Mouse (Mus musculus): Measurements from ENCODE around the gene Iqgap2.

The Iqgap2 gene

DNA sequence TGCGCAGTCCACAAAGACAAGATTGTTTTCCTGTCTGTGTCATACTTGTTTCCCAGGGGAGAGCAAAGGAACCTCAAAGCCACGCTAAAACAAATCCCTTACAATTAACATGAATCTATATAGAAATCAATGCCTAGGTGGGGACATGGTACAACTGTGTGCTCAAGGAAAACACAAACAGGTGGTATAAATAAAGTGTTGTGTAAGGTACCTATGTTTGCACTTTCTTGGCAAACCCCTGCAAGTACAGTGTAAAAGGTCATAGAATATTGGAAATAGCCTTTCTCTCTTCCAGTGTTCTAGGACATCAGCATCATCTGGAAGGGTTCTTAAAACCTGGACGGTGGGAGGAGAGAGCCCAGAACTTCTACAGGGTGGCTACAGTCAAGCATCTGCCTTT is 7.3 kb downstream of the Iqgap2 start:
- no peak for DNase-seq (ENCODE audit: low spot score in 2 of 2)

- DNase-seq (ENCODE audit: low spot score in 2 of 2), result no peak
Measured at GRCm38 (mm10) chr13:95882001-95882400, 9.7 kb downstream of the Iqgap2 start.

DNA sequence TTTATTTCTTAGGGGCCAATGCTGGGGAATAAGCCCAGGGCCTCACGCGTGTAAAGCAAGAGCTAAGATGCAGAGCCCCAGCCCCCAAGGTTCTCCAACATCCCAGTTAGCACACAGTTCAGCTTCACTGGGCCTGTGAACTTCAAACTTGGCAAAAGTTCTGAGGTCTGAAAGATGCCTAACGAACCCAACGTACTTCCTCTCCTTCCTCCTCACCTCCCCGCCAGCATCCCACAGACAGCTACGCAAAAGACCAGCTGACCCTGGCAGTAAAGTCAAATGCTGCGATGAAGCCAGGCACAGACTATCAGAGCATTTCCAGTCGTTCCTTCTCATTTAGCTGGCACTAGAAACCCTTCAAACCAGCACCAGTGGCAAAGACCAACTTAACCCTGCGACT is 10.3 kb downstream of the Iqgap2 start:
- DNase-seq (ENCODE audit: low spot score in 2 of 2), result no peak

GRCm38 (mm10) chr13:95880633-95881032 is 11.1 kb downstream of the Iqgap2 start:
- DNase-seq (ENCODE audit: low spot score in 2 of 2), result no peak

GRCm38 (mm10) chr13:95871993-95872392 is 19.7 kb downstream of the Iqgap2 start:
- DNase-seq (ENCODE audit: low spot score in 2 of 2), result no peak

DNA sequence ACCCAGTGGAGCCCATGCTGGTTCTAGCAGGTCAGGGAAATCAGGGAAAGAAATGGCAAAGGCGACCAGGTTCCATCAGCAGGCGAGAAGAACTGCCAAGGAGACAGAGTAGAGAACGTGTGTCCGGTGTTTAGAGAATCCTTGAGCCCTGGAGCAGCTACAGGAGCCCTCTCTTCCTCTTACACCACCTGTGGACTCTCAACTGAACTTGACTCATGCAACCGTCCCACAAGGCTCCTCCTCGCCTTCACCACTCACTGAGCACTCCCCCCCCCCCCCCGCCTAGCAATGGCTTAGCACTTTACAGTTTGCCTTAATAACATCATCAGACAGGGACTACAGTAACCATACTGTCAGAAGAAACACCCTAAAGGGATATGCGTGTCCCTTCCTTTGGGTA is 21.1 kb downstream of the Iqgap2 start:
- no peak for DNase-seq (ENCODE audit: low spot score in 2 of 2)

GRCm38 (mm10) chr13:95868896-95869540 is 22.7 kb downstream of the Iqgap2 start:
- peak; percentile 10 to 27 for DNase-seq (ENCODE audit: low spot score in 2 of 2)

DNA sequence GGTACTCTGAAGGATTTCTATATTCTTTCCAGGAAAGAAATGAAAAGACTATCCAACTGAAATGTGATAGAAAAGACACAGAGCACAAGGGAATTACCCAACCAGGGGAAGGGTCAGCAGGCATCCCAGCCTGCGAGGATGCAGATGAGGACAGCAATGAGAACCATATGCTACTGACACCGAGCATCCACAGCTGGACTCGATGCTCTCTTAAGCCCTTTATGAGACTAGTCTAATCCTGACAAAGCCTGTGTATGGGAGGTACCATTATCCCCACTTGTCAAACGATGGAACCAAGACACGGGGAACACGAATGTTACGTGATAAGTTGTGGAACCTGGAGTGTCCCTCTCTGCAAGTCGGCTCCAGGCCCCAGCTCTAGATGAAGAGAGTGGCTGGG is 29.5 kb downstream of the Iqgap2 start:
- no peak for DNase-seq (ENCODE audit: low spot score in 2 of 2)

GRCm38 (mm10) chr13:95859271-95859670 is 32.5 kb downstream of the Iqgap2 start:
- DNase-seq (ENCODE audit: low spot score in 2 of 2), result no peak

DNA sequence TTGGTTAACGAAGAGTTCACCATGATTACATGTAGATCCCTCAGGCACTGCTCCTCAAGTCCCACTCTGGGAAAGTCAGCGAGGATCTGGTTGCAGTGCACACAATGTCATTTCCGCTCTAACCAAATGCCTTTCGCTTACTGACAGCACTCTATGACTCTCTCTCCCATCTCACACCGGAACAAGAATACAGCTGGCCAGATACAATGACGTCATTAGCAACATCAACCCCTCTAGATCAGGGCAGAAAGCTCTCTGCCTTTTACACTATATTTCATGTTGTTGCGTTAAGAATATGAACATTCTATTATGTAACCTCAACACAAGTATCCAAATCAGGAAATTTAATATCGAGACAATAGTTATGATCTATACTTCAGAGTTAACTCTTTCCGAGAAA is 32.9 kb downstream of the Iqgap2 start:
- DNase-seq (ENCODE audit: low spot score in 2 of 2), result no peak

- no peak for DNase-seq (ENCODE audit: low spot score in 2 of 2)
Measured at GRCm38 (mm10) chr13:95855537-95855936, 36.2 kb downstream of the Iqgap2 start.

DNA sequence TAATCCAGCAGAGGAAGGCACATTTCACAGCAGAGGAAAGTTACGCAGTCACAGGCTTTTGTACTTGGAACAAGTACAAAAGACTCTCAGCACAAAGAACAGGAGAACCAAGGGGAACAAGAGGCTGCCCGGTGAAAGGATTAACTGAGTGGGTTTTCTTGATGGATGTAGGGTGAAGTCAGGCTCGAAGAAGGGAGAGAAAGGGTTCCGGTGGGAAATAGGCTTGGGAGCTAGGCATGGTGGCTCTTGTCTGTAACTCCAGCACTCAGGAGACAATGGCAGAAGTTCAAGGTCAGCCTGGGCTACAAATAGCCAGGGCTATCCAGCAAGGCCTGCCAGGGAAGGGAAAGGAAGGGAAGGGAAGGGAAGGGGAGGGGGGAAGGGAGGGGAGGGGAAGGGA is 40.1 kb downstream of the Iqgap2 start:
- DNase-seq (ENCODE audit: low spot score in 2 of 2), result no peak

- no peak for DNase-seq (ENCODE audit: low spot score in 2 of 2)
Measured at GRCm38 (mm10) chr13:95850451-95850850, 41.3 kb downstream of the Iqgap2 start.

DNA sequence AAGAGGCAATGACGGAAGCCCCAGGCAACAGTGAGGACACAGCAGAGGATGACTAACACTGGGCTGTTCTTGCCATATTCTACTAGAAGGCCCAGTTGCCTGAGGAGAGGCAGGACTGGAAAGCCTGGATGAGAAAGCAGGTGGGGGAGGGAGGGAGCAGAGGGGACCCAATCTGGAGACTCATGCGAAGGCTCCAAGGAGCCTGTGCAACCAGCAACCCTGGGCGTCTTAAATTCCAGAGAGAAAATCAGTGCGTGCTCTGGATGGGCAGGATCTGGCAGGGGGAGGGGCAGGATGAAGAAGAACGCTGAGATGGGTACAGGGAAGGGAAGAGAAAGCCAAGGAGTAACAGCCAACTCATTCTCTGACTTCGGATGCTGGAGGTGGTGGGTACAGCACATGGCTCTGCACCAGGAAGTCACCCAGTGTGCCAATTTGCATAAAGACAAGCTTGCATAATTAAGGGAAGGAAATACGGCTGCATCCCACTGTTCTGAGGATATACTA is 42.2 kb downstream of the Iqgap2 start:
- DNase-seq (ENCODE audit: low spot score in 2 of 2), result no peak

DNA sequence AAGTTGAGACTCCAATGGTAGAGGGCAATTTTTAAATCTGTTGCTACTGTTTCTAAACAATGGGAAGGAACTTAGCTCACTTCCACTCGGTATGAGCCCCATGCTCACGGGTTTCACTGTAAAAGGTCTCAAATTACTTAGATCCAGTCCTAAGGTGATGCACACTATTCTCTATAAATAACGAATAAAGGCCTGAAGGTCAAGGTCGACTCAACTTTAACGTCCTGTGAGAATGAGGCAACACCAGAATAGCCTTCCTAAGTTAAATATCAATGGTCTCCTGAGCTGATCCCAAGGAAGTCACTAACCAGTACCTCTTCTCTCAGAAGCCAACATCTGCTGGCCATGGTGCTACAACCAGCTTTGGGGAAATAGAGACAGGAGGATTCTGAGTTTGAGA is 45.4 kb downstream of the Iqgap2 start:
- DNase-seq (ENCODE audit: low spot score in 2 of 2), result no peak

DNA sequence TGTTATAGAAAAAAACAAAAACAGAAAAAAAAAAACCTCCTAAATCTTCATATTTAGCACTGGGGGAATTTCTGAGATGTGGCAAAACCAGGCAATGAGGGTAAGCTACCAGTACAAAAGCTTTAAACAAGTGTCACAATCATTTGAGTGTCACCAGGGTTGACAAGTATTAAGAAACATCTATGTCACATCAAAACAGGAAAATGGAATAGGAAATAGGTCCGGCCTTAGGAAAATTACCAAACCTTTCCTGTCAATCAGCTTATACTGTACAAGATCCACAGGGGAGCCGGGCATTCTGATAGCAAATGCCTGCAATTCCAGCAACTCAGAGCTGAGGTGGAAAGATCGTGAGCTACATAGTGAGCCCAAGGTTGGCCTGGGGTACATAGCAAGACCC is 46.8 kb downstream of the Iqgap2 start:
- no peak for DNase-seq (ENCODE audit: low spot score in 2 of 2)

- DNase-seq (ENCODE audit: low spot score in 2 of 2), result no peak
Measured at GRCm38 (mm10) chr13:95843411-95844026, 48.2 kb downstream of the Iqgap2 start.

GRCm38 (mm10) chr13:95842803-95843202 is 48.9 kb downstream of the Iqgap2 start:
- no peak for DNase-seq (ENCODE audit: low spot score in 2 of 2)

- no peak for DNase-seq (ENCODE audit: low spot score in 2 of 2)
Measured at GRCm38 (mm10) chr13:95841946-95842345, 49.8 kb downstream of the Iqgap2 start.

- DNase-seq (ENCODE audit: low spot score in 2 of 2), result no peak
Measured at GRCm38 (mm10) chr13:95836944-95837343, 54.8 kb downstream of the Iqgap2 start.

DNA sequence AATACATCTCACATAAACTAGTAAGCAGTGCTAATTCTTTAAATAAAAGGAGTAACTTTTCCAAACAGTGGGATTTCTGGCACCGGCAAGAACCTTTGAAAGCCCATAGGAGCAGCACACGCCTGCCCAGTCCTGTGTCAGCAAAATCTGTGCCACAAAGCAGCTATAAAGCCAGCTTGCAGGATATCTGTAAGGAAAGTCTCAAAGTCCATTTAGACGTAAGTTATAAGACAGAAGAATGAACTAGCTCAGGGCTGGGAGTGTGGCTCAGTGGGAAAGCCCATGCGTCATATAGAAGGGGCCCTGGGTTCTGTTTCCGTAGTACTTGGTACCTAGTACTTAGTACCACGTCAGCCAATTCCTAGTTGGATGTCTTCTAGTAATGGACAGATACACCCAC is 58.2 kb downstream of the Iqgap2 start:
- DNase-seq (ENCODE audit: low spot score in 2 of 2), result no peak

GRCm38 (mm10) chr13:95832712-95833111 is 59.0 kb downstream of the Iqgap2 start:
- DNase-seq (ENCODE audit: low spot score in 2 of 2), result no peak

DNA sequence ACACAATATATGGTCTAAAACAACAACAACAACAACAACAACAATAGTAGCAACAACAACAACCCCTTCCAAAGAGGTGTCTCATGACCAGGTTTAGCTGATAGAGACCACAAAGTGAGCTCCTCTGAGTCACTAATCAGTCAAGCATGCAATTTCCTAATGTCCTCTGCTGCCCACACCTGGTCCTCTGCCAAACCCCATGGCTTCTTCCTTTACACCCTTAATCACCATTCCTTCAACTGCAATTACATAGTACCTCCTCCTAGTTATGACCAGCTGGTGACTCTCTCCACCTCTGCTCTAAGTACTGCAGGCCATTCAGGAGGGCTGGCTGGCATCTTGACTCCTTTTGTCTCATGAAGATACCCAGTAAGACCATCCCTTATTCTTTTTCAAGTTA is 60.0 kb downstream of the Iqgap2 start:
- no peak for DNase-seq (ENCODE audit: low spot score in 2 of 2)

All from spleen, postnatal 36 days (tissue).